Comparison of ENCODE assay signal across 9 mouse cellular contexts in the genomic region with DNA sequence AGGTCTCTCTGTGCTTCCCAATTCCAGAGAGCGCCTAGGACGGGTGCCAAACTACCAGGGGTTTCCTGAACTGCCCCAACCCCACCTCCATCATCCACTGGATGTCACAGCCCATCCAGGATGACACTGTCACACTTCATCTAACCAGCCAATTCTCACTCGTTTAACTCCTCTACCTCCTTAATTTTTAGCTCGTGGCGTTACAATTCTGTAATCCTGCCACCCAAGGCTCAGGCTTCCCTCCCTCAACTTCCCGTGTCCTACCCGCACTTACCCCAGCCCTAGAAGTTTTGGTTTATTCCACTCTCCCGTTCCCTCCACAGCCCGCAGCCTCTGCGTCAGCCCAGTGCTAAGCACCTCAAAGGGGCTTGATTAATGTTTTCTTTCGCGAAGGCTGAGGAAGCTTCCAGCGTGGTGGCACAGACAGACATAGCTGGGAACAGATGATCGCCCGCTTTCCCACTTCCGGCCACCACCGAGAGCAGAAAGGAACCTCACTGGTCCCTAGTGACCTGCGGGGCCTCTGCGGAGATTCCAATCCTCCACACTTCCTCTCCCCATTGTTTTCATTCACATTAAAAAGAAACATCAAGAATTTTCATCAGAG.
A peak's percentile ranks its signal among the peaks of the same experiment; 100 is the strongest.
DNase-seq lines count a peak whose midpoint lies in the region; ATAC-seq and TF ChIP-seq lines count a peak whose summit lies in the region.
"Had no signal": no experiment of that assay in that cellular context is flagged by ENCODE, and none has a peak within 500 bp of the region (broad histone marks: within the 10 kb centered on the region; RNA-seq: fewer than 3 reads in every experiment).

No protein-coding gene starts in this region.

- H3K27me3 ChIP-seq in heart, embryonic 13.5 days (replicated peaks) = no peaks in the 10 kb centered on the region
- no peaks in the 10 kb centered on the region for H3K27me3 ChIP-seq in intestine, postnatal 0 days (replicated peaks; ENCODE audit: control insufficient read depth, insufficient read depth, low read length)
- H3K27me3 ChIP-seq: megakaryocyte, embryonic 14.5 days had no signal

- H3K9me3 ChIP-seq in heart, embryonic 13.5 days = no peaks in the 10 kb centered on the region
- H3K9me3 ChIP-seq in intestine, postnatal 0 days (ENCODE audit: control insufficient read depth) = no peaks in the 10 kb centered on the region
- H3K9me3 ChIP-seq: megakaryocyte, embryonic 14.5 days had no signal

- H3K9ac ChIP-seq in heart, embryonic 13.5 days = peak overlapping the region; percentile 50; the same call in 1 of the 2 replicates
- no peak overlapping the region for H3K9ac ChIP-seq in intestine, postnatal 0 days (ENCODE audit: low read depth, low read length)

- no peaks in the 10 kb centered on the region for H3K36me3 ChIP-seq in heart, embryonic 13.5 days
- no peaks in the 10 kb centered on the region for H3K36me3 ChIP-seq in intestine, postnatal 0 days (ENCODE audit: control insufficient read depth, insufficient read depth)

- ATAC-seq in heart, embryonic 13.5 days (ENCODE audit: extremely low read depth, insufficient number of reproducible peaks, low FRiP score, low TSS enrichment) = no peak
- ATAC-seq in intestine, postnatal 0 days = no peak

- TF ChIP-seq POLR2A in lung, adult 2 months (IDR thresholded peaks at IDR 0.05; ENCODE audit: borderline replicate concordance, extremely low read depth, low read depth, low read length) = no peak
- TF ChIP-seq POLR2A in olfactory bulb, adult 2 months (IDR thresholded peaks at IDR 0.05; ENCODE audit: insufficient read depth, low read depth, low read length) = no peak

- 31% methylated on average over 19 of the region's 19 CpGs for WGBS in lung, adult 2 months
- WGBS in heart, embryonic 13.5 days = 47% methylated on average over 19 of the region's 19 CpGs
- WGBS in intestine, postnatal 0 days = 59% methylated on average over 19 of the region's 19 CpGs
- WGBS in olfactory bulb, adult 2 months = 76% methylated on average over 19 of the region's 19 CpGs

- H3K4me1 ChIP-seq in lung, adult 2 months (ENCODE audit: control insufficient read depth, insufficient read depth, low read length) = peaks cover 14% of the 10 kb centered on the region
- peaks cover 25% of the 10 kb centered on the region for H3K4me1 ChIP-seq in heart, embryonic 13.5 days
- H3K4me1 ChIP-seq in intestine, postnatal 0 days (replicated peaks; ENCODE audit: control insufficient read depth, insufficient read depth, low read length) = no peaks in the 10 kb centered on the region; the same call in 1 of the 2 replicates
- H3K4me1 ChIP-seq in olfactory bulb, adult 2 months (ENCODE audit: control insufficient read depth, insufficient read depth, low read length) = peaks cover 5% of the 10 kb centered on the region
- H3K4me1 ChIP-seq: megakaryocyte, embryonic 14.5 days had no signal

- TF ChIP-seq CTCF in lung, adult 2 months (IDR thresholded peaks at IDR 0.05; ENCODE audit: insufficient read depth, low read length) = no peak
- no peak for TF ChIP-seq CTCF in intestine, postnatal 0 days (IDR thresholded peaks at IDR 0.05; ENCODE audit: low read depth)
- TF ChIP-seq CTCF in olfactory bulb, adult 2 months (IDR thresholded peaks at IDR 0.05; ENCODE audit: insufficient read depth, low read depth, low read length) = no peak

- peak overlapping the region; percentile 59 for H3K4me2 ChIP-seq in heart, embryonic 13.5 days
- H3K4me2 ChIP-seq in intestine, postnatal 0 days (replicated peaks; ENCODE audit: low read depth) = peak overlapping the region; percentile 43

- peak overlapping the region; percentile 36 for H3K4me3 ChIP-seq in lung, adult 2 months (replicated peaks; ENCODE audit: extremely low read depth, low read depth, low read length)
- H3K4me3 ChIP-seq in heart, embryonic 13.5 days = peak overlapping the region; percentile 29
- H3K4me3 ChIP-seq in intestine, postnatal 0 days (ENCODE audit: low read depth, low read length) = no peak overlapping the region
- no peak overlapping the region for H3K4me3 ChIP-seq in olfactory bulb, adult 2 months (ENCODE audit: insufficient read depth, low read depth, low read length)
- H3K4me3 ChIP-seq: megakaryocyte, embryonic 14.5 days had no signal

- H3K27ac ChIP-seq in heart, embryonic 13.5 days (replicated peaks) = peak overlapping the region; percentile 61; the same call in 1 of the 2 replicates
- peak overlapping the region; percentile 54; the same call in 1 of the 2 replicates for H3K27ac ChIP-seq in intestine, postnatal 0 days (ENCODE audit: low read depth, low read length)
- H3K27ac ChIP-seq in olfactory bulb, adult 2 months (ENCODE audit: insufficient read depth, low read depth, low read length) = 0 out of 2 replicates have a peak overlapping the region, but pooled peaks have one; percentile 33

- no peak for DNase-seq in lung, adult 2 months
- DNase-seq in lung, postnatal 25 days (ENCODE audit: low spot score) = no peak
- no peak for DNase-seq in spleen, postnatal 36 days (ENCODE audit: low spot score in 2 of 2)
- no peak for DNase-seq in c-Kit-positive CD71-positive TER-119-positive erythroid progenitor cells, embryonic 14.5 days (ENCODE audit: low spot score)
- DNase-seq: cerebellum, adult 11-12 months had no signal

Comparison
In these comparisons a context has a peak if more than half of its experiments do, and no peak if none do; other contexts are left out.
1. H3K4me3 ChIP-seq: peak in lung, adult 2 months (single experiment) and heart, embryonic 13.5 days (single experiment); none in intestine, postnatal 0 days (single experiment) and olfactory bulb, adult 2 months (single experiment).
2. Peak in every context shown above with its lines, with median percentiles within 50 percentile points of each other: H3K27ac ChIP-seq.